Mouse (Mus musculus) erythroid progenitor cell, adult 5-6 weeks (primary cell): Measurements from ENCODE around the gene Carmil1. TPM values are rescaled to one million over a fixed set of nuclear protein-coding genes. Genes with fewer than 3 reads are reported as not detected.

Experiments used
- ATAC-seq: replicated peaks from 2 replicates; pipeline ENCODE4 v1.8.0; 2016; ENCODE audit warnings: moderate number of reproducible peaks, mild to moderate bottlenecking, moderate TSS enrichment, inconsistent platforms; ENCODE audit not compliant: poor library complexity, low FRiP score, severe bottlenecking
- total RNA-seq, 2 experiments: library from RNA; stranded (forward) in 1 of 2; stranded (reverse) in 1 of 2; fragments of 150-400 nt in 1 of 2; fragments of 186-747, 209-891 nt in 1 of 2; gene quantifications; 2 replicates each; pipeline versions ENCODE4 v1.2.3 to v1.2.4; 2015 to 2017; ENCODE audit warnings: low replicate concordance in 2 of 2

Carmil1 gene
- total RNA-seq, 2 experiments from 2014 or later = 0.68 to 3.8 TPM

GRCm38 (mm10) chr13:24065536-24065935, 215.1 kb downstream of the Carmil1 start:
- ATAC-seq = no peak

- ATAC-seq = no peak
These were observed 217.8 kb downstream of the Carmil1 start for GRCm38 (mm10) chr13:24062770-24063169.

- no peak for ATAC-seq
These were observed 225.3 kb downstream of the Carmil1 start for GRCm38 (mm10) chr13:24055072-24055869.

GRCm38 (mm10) chr13:24051496-24051895, 229.1 kb downstream of the Carmil1 start:
- ATAC-seq = no peak

- no peak for ATAC-seq
These were observed 230.3 kb downstream of the Carmil1 start for GRCm38 (mm10) chr13:24050330-24050729.

GRCm38 (mm10) chr13:24049267-24050034, 231.1 kb downstream of the Carmil1 start:
- ATAC-seq = no peak

GRCm38 (mm10) chr13:24048611-24049010, 232.0 kb downstream of the Carmil1 start:
- no peak for ATAC-seq

GRCm38 (mm10) chr13:24045271-24045670, 235.3 kb downstream of the Carmil1 start:
- no peak for ATAC-seq

GRCm38 (mm10) chr13:24040221-24040620, 240.4 kb downstream of the Carmil1 start:
- ATAC-seq = no peak

GRCm38 (mm10) chr13:24037502-24037901, 243.1 kb downstream of the Carmil1 start:
- ATAC-seq = no peak

- ATAC-seq = no peak
These were observed 244.4 kb downstream of the Carmil1 start for GRCm38 (mm10) chr13:24036150-24036549.

GRCm38 (mm10) chr13:24027191-24028170, 253.1 kb downstream of the Carmil1 start:
- no peak for ATAC-seq

- no peak for ATAC-seq
These were observed 262.1 kb downstream of the Carmil1 start for GRCm38 (mm10) chr13:24018515-24018914.

GRCm38 (mm10) chr13:24005528-24005927, 275.1 kb downstream of the Carmil1 start:
- ATAC-seq = no peak

- ATAC-seq = no peak
These were observed 278.8 kb downstream of the Carmil1 start for GRCm38 (mm10) chr13:24001797-24002196.

GRCm38 (mm10) chr13:24001081-24001480, 279.5 kb downstream of the Carmil1 start:
- ATAC-seq = no peak

GRCm38 (mm10) chr13:23998826-23999225, 281.8 kb downstream of the Carmil1 start:
- ATAC-seq = no peak

GRCm38 (mm10) chr13:23994756-23995155, 285.8 kb downstream of the Carmil1 start:
- no peak for ATAC-seq

GRCm38 (mm10) chr13:23994024-23994423, 286.6 kb downstream of the Carmil1 start:
- no peak for ATAC-seq

GRCm38 (mm10) chr13:23990928-23991327, 289.7 kb downstream of the Carmil1 start, which contains the start of gene Scgn:
Scgn (minus strand) TSS chr13:23991214.
- no peak for ATAC-seq
